Mouse (Mus musculus) brain, embryonic 14.5 days (tissue): ENCODE data around the gene 1520401A03Rik.

Source experiments
- CTCF ChIP-seq: fragments of 200-500 bp; IDR thresholded peaks from 2 replicates; pipeline ENCODE4 v1.5.1; 2012; ENCODE audit warnings: inconsistent platforms, mild to moderate bottlenecking, moderate library complexity, borderline replicate concordance; ENCODE audit not compliant: insufficient read depth, insufficient read length; ENCODE audit errors: extremely low read depth
- POLR2A ChIP-seq: fragments of 200-500 bp; IDR thresholded peaks from 2 replicates; pipeline ENCODE4 v1.6.1; 2012; ENCODE audit warnings: mild to moderate bottlenecking, inconsistent platforms, borderline replicate concordance; ENCODE audit not compliant: poor library complexity, insufficient read depth, insufficient read length, severe bottlenecking; ENCODE audit errors: extremely low read depth

GRCm38 (mm10) chr17:23761155-23761554 is 38.6 kb upstream of the 1520401A03Rik start:
- TF ChIP-seq CTCF: no peak
- TF ChIP-seq POLR2A: no peak
